Mouse (Mus musculus): ENCODE measurements around the gene Mroh2b. TPM values are rescaled to one million over a fixed set of nuclear protein-coding genes. Genes with fewer than 3 reads are reported as not detected.
A peak's percentile ranks its signal among the peaks of the same experiment; 100 is the strongest.

Gene Mroh2b
- not detected in 2 replicates for polyA plus RNA-seq (2014; fragmentation: Nextera tagmentation; extraction: Ambion mirVana)

DNA sequence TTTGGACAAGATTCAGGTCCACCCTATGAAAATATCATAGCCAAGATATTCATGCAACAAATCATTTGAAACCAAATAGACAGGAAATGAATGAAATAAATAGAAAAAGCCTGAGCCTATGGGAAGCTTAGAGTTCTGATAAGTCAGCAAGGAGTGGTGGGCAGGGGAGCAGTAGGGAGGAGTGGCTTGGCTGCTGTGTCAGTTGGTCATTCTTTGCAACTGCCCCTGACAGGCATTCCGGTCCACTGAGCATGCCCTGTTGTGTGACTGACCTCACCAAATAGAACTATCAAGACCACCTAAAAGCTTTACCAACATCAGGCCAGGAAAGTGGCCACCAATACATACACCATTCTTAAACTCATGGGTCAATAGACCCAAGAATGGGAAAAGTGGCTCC, at the start of gene Mroh2b:
TSS of gene Mroh2b (plus strand) at position 301 of the 400 bp plus-strand sequence.
- Histone ChIP-seq H3K4me3 (replicated peaks; ENCODE audit: low read depth, low read length) (no peak within 1 kb of the TSS), H3K4me2 (ENCODE audit: low read length) (no peak within 1 kb of the TSS), H3K27me3 (ENCODE audit: control insufficient read depth, insufficient read depth, low read length) (no peaks in the 10 kb centered on the region), H3K27ac (replicated peaks; ENCODE audit: low read depth, low read length) (no peak within 1 kb of the TSS), H3K9ac (replicated peaks; ENCODE audit: low read length) (no peak within 1 kb of the TSS), H3K36me3 (ENCODE audit: control insufficient read depth, insufficient read depth, low read length) (no peaks in the 10 kb centered on the region), H3K9me3 (ENCODE audit: control insufficient read depth, low read length) (no peaks in the 10 kb centered on the region), H3K4me1 (ENCODE audit: control insufficient read depth, insufficient read depth, low read length) (no peaks in the 10 kb centered on the region)
- WGBS, result 96% methylated on average over 1 of the region's 1 CpGs
- DNase-seq (no peak), ATAC-seq (ENCODE audit: low FRiP score, low TSS enrichment) (no peak)

DNA sequence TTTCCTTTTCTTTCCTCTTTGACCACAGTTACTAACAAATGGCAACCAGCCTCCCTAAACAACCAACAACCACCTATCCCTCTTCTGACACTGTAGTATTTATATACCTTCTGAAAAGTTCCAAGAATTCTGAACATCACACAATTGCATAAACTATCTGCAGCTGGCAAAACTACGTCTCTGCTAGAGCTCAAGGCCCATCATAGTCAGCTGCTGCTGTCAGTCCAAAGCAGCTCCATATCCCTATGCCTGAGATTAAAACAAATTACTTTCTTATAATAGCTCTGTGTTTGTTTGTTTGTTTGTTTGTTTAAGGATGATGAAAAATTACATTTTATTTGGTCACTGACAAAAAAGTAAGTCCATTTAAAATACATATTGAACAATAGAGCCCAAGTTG, 48.5 kb upstream of the Mroh2b start:
- Histone ChIP-seq H3K4me3 (replicated peaks; ENCODE audit: low read depth, low read length) (no peak overlapping the region), H3K9ac (replicated peaks; ENCODE audit: low read length) (no peak overlapping the region), H3K36me3 (ENCODE audit: control insufficient read depth, insufficient read depth, low read length) (no peaks in the 10 kb centered on the region), H3K4me1 (ENCODE audit: control insufficient read depth, insufficient read depth, low read length) (no peaks in the 10 kb centered on the region), H3K4me2 (ENCODE audit: low read length) (no peak overlapping the region), H3K27me3 (ENCODE audit: control insufficient read depth, insufficient read depth, low read length) (no peaks in the 10 kb centered on the region), H3K9me3 (ENCODE audit: control insufficient read depth, low read length) (no peaks in the 10 kb centered on the region), H3K27ac (replicated peaks; ENCODE audit: low read depth, low read length) (no peak overlapping the region)
- no peak for DNase-seq
- 85% methylated on average over 1 of the region's 1 CpGs for WGBS
- no peak for ATAC-seq (ENCODE audit: low FRiP score, low TSS enrichment)

DNA sequence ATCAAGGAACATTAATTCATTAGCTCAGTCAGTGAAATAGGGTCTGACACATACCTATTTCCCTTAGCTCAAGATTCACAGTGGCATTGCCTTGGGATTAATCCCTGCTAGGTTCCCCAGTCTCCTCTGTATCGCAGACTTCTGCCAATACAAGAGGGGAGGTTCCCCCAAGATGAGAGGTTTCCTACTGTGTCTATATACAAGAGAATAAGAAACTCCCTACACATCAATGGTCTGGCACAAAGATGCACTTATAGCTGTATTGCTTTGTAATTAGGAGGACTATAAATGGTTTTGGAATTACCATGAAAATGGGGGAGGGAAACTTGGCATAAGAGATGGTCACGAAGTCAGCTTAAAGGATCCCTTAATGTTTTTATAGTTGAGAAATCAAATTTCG, 3.6 kb upstream of the Mroh2b start:
- H3K27ac ChIP-seq (replicated peaks; ENCODE audit: low read depth, low read length), result no peak overlapping the region
- H3K4me1 ChIP-seq (ENCODE audit: control insufficient read depth, insufficient read depth, low read length), result no peaks in the 10 kb centered on the region
- 27% methylated on average over 3 of the region's 3 CpGs for WGBS

DNA sequence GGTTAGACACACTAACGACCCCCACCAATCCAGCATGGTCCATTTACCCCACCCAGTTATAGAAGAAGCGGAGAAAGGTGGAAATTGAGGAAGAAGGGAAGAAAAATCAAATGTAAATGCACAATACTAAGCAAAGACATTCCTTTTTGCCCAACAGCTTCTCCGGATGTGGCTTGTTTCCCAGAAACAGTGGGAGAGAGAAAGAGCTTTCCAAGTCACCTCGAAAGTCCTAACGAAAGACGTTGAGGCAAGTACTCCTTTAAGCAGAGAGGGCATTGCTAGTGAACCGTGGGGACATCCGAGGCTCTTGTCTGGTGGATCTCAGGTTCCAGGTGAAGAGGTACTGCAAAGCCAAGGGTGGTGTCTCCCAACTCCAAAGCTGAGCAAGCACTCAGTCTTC, 36.2 kb downstream of the Mroh2b start:
- Histone ChIP-seq H3K27ac (replicated peaks; ENCODE audit: low read depth, low read length) (no peak overlapping the region), H3K9me3 (ENCODE audit: control insufficient read depth, low read length) (no peaks in the 10 kb centered on the region), H3K4me3 (replicated peaks; ENCODE audit: low read depth, low read length) (no peak overlapping the region), H3K27me3 (ENCODE audit: control insufficient read depth, insufficient read depth, low read length) (no peaks in the 10 kb centered on the region), H3K36me3 (ENCODE audit: control insufficient read depth, insufficient read depth, low read length) (no peaks in the 10 kb centered on the region), H3K9ac (replicated peaks; ENCODE audit: low read length) (no peak overlapping the region), H3K4me2 (ENCODE audit: low read length) (no peak overlapping the region), H3K4me1 (ENCODE audit: control insufficient read depth, insufficient read depth, low read length) (no peaks in the 10 kb centered on the region)
- no peak for ATAC-seq (ENCODE audit: low FRiP score, low TSS enrichment)
- DNase-seq, result no peak
- 90% methylated on average over 8 of the region's 8 CpGs for WGBS

More for the DNA sequence above, 3.6 kb upstream of the Mroh2b start:
- Histone ChIP-seq H3K9ac (replicated peaks; ENCODE audit: low read length) (no peak overlapping the region), H3K4me3 (replicated peaks; ENCODE audit: low read depth, low read length) (no peak overlapping the region), H3K27me3 (ENCODE audit: control insufficient read depth, insufficient read depth, low read length) (no peaks in the 10 kb centered on the region), H3K9me3 (ENCODE audit: control insufficient read depth, low read length) (no peaks in the 10 kb centered on the region), H3K4me2 (ENCODE audit: low read length) (no peak overlapping the region), H3K36me3 (ENCODE audit: control insufficient read depth, insufficient read depth, low read length) (no peaks in the 10 kb centered on the region)
- peak; percentile 7 for DNase-seq
- ATAC-seq (ENCODE audit: low FRiP score, low TSS enrichment), result no peak

DNA sequence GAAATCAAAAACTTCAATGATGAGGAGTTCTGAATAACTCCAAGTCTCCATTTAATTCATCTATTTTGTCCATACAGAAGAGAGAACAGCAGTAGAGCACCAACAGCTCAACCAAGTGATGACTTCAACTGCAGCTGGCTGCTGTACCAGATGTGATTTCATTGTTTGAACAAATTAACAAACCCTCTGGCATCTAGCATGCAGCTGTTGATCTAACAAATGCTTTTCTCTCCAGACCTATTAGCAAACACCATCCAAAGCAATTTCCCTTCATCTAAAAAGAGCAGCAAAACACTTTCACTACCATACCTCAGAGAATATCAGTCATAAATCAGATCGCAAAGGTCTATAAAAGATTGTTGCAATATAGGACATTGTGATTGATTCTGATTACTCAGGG, 74.8 kb downstream of the Mroh2b start:
- WGBS, result 98% methylated on average over 1 of the region's 1 CpGs

DNA sequence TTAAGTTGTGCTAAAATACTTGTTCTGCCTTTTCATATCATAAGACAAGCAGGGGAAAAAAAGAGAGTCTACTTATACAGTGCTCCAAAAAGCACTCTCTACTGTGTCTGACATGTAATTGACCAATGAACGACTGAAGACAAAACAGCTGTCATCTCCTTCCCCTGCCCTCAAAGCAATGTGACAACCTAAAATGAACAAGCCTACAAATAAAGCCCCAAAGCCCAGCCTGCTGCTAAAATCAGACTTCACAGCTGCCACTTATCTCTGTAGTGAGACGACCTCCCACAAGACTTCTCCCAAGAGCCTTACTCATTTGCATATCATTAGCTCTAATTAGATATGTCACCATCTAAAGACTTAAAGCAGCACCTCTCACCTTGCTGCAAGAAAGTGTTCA, 104.4 kb downstream of the Mroh2b start:
- 24% methylated on average over 2 of the region's 2 CpGs for WGBS
- no peak overlapping the region for H3K9ac ChIP-seq (replicated peaks; ENCODE audit: low read length)
- no peak overlapping the region for H3K27ac ChIP-seq (replicated peaks; ENCODE audit: low read depth, low read length)
- no peak overlapping the region for H3K4me3 ChIP-seq (replicated peaks; ENCODE audit: low read depth, low read length)
- no peaks in the 10 kb centered on the region for H3K9me3 ChIP-seq (ENCODE audit: control insufficient read depth, low read length)
- no peak overlapping the region for H3K4me2 ChIP-seq (ENCODE audit: low read length)
- no peaks in the 10 kb centered on the region for H3K36me3 ChIP-seq (ENCODE audit: control insufficient read depth, insufficient read depth, low read length)
- ATAC-seq (ENCODE audit: low FRiP score, low TSS enrichment) (peak; percentile 50; the same call in 1 of the 2 replicates), DNase-seq (peak; percentile 31)
- H3K27me3 ChIP-seq (ENCODE audit: control insufficient read depth, insufficient read depth, low read length), result no peaks in the 10 kb centered on the region
- H3K4me1 ChIP-seq (ENCODE audit: control insufficient read depth, insufficient read depth, low read length), result no peaks in the 10 kb centered on the region

More for the DNA sequence above, 74.8 kb downstream of the Mroh2b start:
- Histone ChIP-seq H3K36me3 (ENCODE audit: control insufficient read depth, insufficient read depth, low read length) (no peaks in the 10 kb centered on the region), H3K4me1 (ENCODE audit: control insufficient read depth, insufficient read depth, low read length) (no peaks in the 10 kb centered on the region), H3K27me3 (ENCODE audit: control insufficient read depth, insufficient read depth, low read length) (no peaks in the 10 kb centered on the region), H3K4me3 (replicated peaks; ENCODE audit: low read depth, low read length) (no peak overlapping the region), H3K9me3 (ENCODE audit: control insufficient read depth, low read length) (no peaks in the 10 kb centered on the region), H3K9ac (replicated peaks; ENCODE audit: low read length) (no peak overlapping the region), H3K4me2 (ENCODE audit: low read length) (no peak overlapping the region), H3K27ac (replicated peaks; ENCODE audit: low read depth, low read length) (no peak overlapping the region)
- DNase-seq (no peak), ATAC-seq (ENCODE audit: low FRiP score, low TSS enrichment) (no peak)

DNA sequence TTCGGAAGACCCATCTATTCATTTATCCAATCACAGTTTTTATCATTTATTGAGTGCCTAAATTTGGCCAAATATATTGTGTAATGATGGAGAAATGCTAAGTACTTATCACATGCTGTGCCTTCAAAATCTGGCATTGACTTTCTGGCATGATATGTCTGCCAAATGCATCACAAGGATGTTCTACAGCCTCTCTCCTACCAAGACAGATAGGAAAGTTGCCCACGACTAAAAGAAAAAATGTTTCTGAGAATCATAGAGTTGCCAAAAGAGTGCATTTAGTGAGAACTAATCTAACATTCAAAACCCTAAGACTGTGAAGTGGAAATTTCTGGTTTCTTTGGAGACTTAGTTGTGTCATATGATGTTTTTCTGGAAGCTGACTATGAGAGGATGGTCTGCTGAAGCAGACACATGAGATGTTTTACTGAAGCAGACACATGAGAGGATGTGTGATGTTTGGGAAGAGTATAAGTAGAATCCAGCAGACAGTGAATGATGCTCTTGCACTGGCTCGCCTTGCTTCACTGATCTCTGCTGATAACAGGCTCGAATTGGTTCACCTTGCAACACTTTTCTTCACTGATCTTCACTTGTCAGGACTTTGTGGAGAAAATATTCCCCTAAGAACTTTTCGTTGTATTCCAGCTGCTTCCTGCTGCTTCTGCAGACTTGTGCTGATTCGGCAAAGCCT, 105.1 kb downstream of the Mroh2b start:
- Histone ChIP-seq H3K4me1 (ENCODE audit: control insufficient read depth, insufficient read depth, low read length) (no peaks in the 10 kb centered on the region), H3K4me3 (replicated peaks; ENCODE audit: low read depth, low read length) (no peak overlapping the region), H3K4me2 (ENCODE audit: low read length) (no peak overlapping the region), H3K36me3 (ENCODE audit: control insufficient read depth, insufficient read depth, low read length) (no peaks in the 10 kb centered on the region), H3K9ac (replicated peaks; ENCODE audit: low read length) (no peak overlapping the region), H3K27me3 (ENCODE audit: control insufficient read depth, insufficient read depth, low read length) (no peaks in the 10 kb centered on the region), H3K27ac (replicated peaks; ENCODE audit: low read depth, low read length) (no peak overlapping the region), H3K9me3 (ENCODE audit: control insufficient read depth, low read length) (no peaks in the 10 kb centered on the region)
- DNase-seq (no peak), ATAC-seq (ENCODE audit: low FRiP score, low TSS enrichment) (no peak)
- WGBS, result 91% methylated on average over 6 of the region's 6 CpGs

DNA sequence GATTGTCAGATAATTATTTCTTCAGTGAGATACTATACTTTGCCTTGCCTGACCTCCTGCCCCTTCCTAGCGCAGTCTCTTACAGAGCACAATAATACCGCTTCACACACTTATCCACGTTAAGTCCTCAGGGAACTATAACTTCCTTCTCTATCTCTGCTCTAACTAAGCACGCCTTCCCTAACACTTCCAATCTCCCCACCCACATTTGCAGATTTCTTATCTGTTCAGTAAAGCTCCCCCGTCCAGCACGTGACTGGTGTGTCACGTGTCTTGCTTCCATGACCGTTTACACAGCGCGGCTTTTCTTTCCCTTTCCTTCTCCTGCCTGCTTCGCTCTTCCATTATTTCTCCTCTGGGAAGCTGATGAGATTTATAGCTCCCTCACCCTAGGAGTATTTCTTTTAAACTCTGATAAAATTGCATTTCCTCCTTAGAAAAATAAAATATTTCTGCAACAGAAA, 111.1 kb downstream of the Mroh2b start:
- H3K9ac ChIP-seq (replicated peaks; ENCODE audit: low read length), result no peak overlapping the region
- no peak overlapping the region for H3K27ac ChIP-seq (replicated peaks; ENCODE audit: low read depth, low read length)
- no peak overlapping the region for H3K4me2 ChIP-seq (ENCODE audit: low read length)
- H3K4me1 ChIP-seq (ENCODE audit: control insufficient read depth, insufficient read depth, low read length), result no peaks in the 10 kb centered on the region
- H3K9me3 ChIP-seq (ENCODE audit: control insufficient read depth, low read length), result no peaks in the 10 kb centered on the region
- no peak overlapping the region for H3K4me3 ChIP-seq (replicated peaks; ENCODE audit: low read depth, low read length)
- ATAC-seq (ENCODE audit: low FRiP score, low TSS enrichment), result no peak
- no peaks in the 10 kb centered on the region for H3K27me3 ChIP-seq (ENCODE audit: control insufficient read depth, insufficient read depth, low read length)
- no peaks in the 10 kb centered on the region for H3K36me3 ChIP-seq (ENCODE audit: control insufficient read depth, insufficient read depth, low read length)
- no peak for DNase-seq
- 92% methylated on average over 11 of the region's 11 CpGs for WGBS

All from midbrain, embryonic 14.5 days (tissue).